Mouse (Mus musculus): ENCODE data around the gene Ikbkg.
A peak's percentile ranks its signal among the peaks of the same experiment; 100 is the strongest.
"Not testable (repeated sequence)": the region's sequence is repeated elsewhere in the genome, so short reads cannot be mapped to it uniquely, and the experiment has no call there.

Ikbkg gene

DNA sequence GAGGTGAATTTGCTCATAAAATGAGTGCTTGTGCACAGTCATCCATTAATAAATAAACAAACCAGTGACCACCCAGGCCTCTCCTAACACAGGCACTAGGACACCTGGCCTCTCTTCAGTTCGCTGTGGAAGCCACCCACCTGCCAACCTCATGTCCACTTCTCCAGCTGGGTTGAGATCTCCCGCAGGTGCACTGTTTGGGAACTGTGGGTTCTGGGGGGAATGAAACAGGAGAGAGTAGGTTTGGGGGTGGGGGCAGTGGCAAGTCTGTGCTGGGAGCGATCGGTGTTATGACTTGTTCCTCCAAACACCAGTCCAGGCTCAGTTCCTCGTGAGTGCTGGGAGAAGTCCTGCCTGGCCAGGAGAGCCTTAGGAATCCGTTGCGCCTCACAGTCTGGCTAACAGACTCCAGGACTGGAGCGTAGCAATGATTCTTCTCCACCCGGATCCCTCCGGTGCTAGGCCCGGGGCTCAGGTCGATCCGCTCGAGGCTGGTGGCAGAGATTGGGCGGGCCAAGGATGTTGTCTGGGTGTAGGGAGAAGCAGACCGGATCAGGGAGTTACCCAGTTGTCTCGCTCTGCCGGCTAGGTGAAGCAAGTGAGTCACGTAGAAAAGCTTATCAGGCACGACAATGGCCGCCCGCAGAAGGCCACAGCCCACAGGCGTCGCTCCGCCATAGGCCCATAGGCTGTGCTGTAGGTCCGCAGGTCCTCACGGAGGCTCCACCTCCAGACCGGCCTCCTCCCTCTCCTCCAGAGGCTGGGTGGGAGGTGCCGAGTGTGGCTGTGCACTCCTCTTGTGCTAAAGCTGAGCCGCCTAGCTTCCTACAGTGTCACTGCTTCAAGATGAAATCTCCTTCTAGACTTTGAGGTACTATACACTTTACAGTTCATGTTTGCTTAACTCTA, at the start of gene Ikbkg, which contains the start of gene Fam3a:
Gene Ikbkg, plus strand, starts transcription at position 756 of the 909 bp plus-strand sequence.
Gene Fam3a, minus strand, starts transcription at position 738 of the 909 bp plus-strand sequence.
- Histone ChIP-seq H3K9me3 (ENCODE audit: low read length) (no peaks in the 10 kb centered on the region), H3K36me3 (ENCODE audit: insufficient read depth, low read length) (peaks cover 8% of the 10 kb centered on the region), H3K4me1 (replicated peaks; ENCODE audit: low read depth, low read length) (peaks cover 5% of the 10 kb centered on the region; the same call in 1 of the 2 replicates), H3K4me3 (replicated peaks; ENCODE audit: low read length) (peak within 1 kb of the TSS; percentile 83), H3K27me3 (ENCODE audit: insufficient read depth, low read length) (no peaks in the 10 kb centered on the region)
- TF ChIP-seq CTCF (conservative IDR thresholded peaks at IDR 0.05; ENCODE audit: low read length) (no peak), NANOG (IDR thresholded peaks at IDR 0.05; ENCODE audit: borderline replicate concordance, low read length) (no peak), POU5F1 (IDR thresholded peaks at IDR 0.05; ENCODE audit: borderline replicate concordance, low read length) (no peak)

DNA sequence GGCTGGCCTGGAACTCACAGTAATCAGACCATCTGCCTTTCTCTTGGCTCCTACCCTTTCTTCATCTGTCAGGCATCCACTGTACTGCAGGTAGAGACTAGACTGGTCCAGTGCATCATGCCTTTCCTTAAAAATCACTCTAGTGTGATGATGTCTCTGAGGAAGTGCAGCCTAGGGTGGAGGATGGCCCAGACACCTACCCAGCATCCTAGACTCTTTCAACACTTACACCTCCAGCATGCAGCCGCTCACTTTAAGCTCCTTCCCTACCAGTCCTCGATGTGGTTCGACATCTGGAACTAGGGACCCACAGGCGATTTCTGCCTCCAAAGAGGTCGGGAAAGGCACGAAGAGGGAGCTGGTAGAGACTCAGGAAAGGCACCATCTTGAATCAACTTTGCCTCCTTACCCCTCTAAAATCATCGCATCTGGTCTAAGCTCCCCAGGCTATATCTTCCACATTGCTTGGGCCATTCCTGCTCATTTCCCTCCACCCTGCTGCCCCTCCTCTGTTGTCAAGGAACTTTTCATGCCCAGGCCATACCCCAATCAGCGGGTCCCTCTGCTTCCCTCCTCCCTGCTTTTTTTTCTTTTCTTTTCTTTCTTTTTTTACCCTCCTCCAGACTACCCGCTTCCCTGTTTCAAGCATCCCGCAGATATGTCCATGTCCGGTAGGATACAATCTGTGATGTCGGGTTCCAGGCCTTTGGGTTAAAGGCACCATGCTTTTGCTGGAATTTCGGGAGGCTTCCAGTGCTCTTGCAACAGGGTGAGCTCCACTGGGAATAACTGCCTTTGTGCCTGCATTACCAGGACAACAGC, 40.2 kb upstream of the Ikbkg start:
- Histone ChIP-seq H3K4me3 (replicated peaks; ENCODE audit: low read length) (peak overlapping the region; percentile 84), H3K27me3 (ENCODE audit: insufficient read depth, low read length) (no peaks in the 10 kb centered on the region), H3K9me3 (ENCODE audit: low read length) (no peaks in the 10 kb centered on the region), H3K36me3 (ENCODE audit: insufficient read depth, low read length) (0 out of 2 replicates have a peak, but pooled peaks cover 8% of the 10 kb centered on the region), H3K4me1 (replicated peaks; ENCODE audit: low read depth, low read length) (no peaks in the 10 kb centered on the region)
- TF ChIP-seq NANOG (IDR thresholded peaks at IDR 0.05; ENCODE audit: borderline replicate concordance, low read length) (no peak), POU5F1 (IDR thresholded peaks at IDR 0.05; ENCODE audit: borderline replicate concordance, low read length) (no peak), CTCF (conservative IDR thresholded peaks at IDR 0.05; ENCODE audit: low read length) (no peak)

DNA sequence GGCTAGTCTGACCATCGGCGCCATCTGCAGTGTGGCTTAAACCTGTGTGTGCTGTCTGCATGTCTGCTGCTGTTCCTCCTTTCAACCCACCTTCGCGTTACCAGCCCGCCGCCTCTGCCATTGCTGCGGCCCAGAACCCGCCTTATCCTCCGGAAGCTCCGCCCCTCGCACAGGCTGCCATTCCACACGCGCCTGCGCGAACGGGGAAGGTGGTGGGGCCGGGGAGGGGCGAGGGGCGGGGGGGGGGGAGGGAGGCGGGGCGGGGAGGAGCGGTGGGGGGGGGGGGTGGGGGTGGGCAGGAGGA, 39.7 kb upstream of the Ikbkg start, which contains the start of gene Lage3:
Gene Lage3, minus strand, starts transcription at position 152 of the 304 bp plus-strand sequence.
- Histone ChIP-seq H3K4me1 (replicated peaks; ENCODE audit: low read depth, low read length) (no peaks in the 10 kb centered on the region), H3K9me3 (ENCODE audit: low read length) (no peaks in the 10 kb centered on the region), H3K27me3 (ENCODE audit: insufficient read depth, low read length) (no peaks in the 10 kb centered on the region), H3K4me3 (replicated peaks; ENCODE audit: low read length) (peak within 1 kb of the TSS; percentile 84), H3K36me3 (ENCODE audit: insufficient read depth, low read length) (0 out of 2 replicates have a peak, but pooled peaks cover 4% of the 10 kb centered on the region)
- no peak for TF ChIP-seq CTCF (conservative IDR thresholded peaks at IDR 0.05; ENCODE audit: low read length)
- TF ChIP-seq POU5F1 (IDR thresholded peaks at IDR 0.05; ENCODE audit: borderline replicate concordance, low read length): no peak
- TF ChIP-seq NANOG (IDR thresholded peaks at IDR 0.05; ENCODE audit: borderline replicate concordance, low read length): no peak

DNA sequence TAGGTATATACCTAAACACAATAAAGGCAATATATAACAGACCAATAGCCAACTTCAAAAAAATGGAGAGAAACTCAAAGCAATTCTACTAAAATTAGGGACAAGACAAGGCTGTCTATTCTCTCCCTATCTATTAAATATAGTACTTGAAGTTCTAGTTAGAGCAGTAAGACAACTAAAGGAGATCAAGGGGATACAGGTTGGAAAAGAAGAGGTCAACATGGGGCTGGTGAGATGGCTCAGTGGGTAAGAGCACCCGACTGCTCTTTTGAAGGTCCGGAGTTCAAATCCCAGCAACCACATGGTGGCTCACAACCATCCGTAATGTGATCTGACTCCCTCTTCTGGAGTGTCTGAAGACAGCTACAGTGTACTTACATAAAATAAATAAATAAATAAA, 36.0 kb upstream of the Ikbkg start:
- not testable (repeated sequence) for H3K36me3 ChIP-seq (ENCODE audit: insufficient read depth, low read length); H3K27me3 ChIP-seq (ENCODE audit: insufficient read depth, low read length); H3K4me1 ChIP-seq (replicated peaks; ENCODE audit: low read depth, low read length)

DNA sequence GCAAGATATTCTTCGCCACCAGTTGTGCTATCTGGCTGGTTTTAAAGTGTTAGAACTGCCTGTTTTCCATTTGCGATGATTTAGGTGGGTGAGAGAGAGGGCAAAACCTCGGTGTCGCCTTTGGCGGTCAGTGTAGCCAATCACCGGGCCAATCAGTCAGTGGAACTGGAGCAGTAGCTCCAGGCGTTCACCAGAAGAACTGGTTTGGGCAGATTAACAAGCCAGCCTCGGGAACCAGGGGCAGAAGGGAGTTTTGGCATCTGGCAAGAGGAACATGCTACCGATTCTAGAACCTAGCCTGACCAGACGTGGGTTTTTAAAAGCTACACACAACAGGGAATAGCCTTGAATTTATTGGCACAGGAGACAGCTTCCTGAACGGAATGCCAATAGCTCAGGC, 33.9 kb upstream of the Ikbkg start:
- H3K36me3 ChIP-seq (ENCODE audit: insufficient read depth, low read length): no peaks in the 10 kb centered on the region
- no peaks in the 10 kb centered on the region for H3K27me3 ChIP-seq (ENCODE audit: insufficient read depth, low read length)
- H3K9me3 ChIP-seq (ENCODE audit: low read length): no peaks in the 10 kb centered on the region
- no peak for TF ChIP-seq CTCF (conservative IDR thresholded peaks at IDR 0.05; ENCODE audit: low read length)
- TF ChIP-seq NANOG (IDR thresholded peaks at IDR 0.05; ENCODE audit: borderline replicate concordance, low read length): no peak
- TF ChIP-seq POU5F1 (IDR thresholded peaks at IDR 0.05; ENCODE audit: borderline replicate concordance, low read length): no peak
- no peak overlapping the region for H3K4me3 ChIP-seq (replicated peaks; ENCODE audit: low read length)
- no peaks in the 10 kb centered on the region; the same call in 1 of the 2 replicates for H3K4me1 ChIP-seq (replicated peaks; ENCODE audit: low read depth, low read length)

More for the DNA sequence above, 36.0 kb upstream of the Ikbkg start:
- not testable (repeated sequence) for H3K9me3 ChIP-seq (ENCODE audit: low read length); H3K4me3 ChIP-seq (replicated peaks; ENCODE audit: low read length)

DNA sequence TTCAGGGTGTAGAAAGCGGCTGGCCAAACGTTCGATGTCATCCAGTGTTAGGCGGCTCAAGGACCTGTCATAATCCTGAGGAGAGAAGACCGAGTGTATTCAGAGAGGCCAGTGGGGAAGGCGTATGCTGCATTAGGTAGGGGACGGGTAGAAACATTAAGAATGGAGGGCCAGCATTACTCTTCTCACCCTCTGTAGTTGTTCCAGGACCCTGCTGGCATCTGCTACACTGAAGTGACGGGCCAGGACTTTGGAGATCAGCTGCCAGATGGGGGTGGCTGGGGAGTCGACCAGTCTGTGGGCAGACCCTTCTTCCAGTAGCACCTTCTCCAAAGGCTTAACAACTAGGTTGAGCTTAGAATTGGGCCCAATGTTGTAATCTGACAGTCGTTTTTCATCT, 25.6 kb upstream of the Ikbkg start:
- no peak for TF ChIP-seq POU5F1 (IDR thresholded peaks at IDR 0.05; ENCODE audit: borderline replicate concordance, low read length)
- TF ChIP-seq NANOG (IDR thresholded peaks at IDR 0.05; ENCODE audit: borderline replicate concordance, low read length): no peak
- no peak for TF ChIP-seq CTCF (conservative IDR thresholded peaks at IDR 0.05; ENCODE audit: low read length)
- peaks cover 27% of the 10 kb centered on the region for H3K4me1 ChIP-seq (replicated peaks; ENCODE audit: low read depth, low read length)
- H3K36me3 ChIP-seq (ENCODE audit: insufficient read depth, low read length): peaks cover 33% of the 10 kb centered on the region
- H3K9me3 ChIP-seq (ENCODE audit: low read length): no peaks in the 10 kb centered on the region
- H3K4me3 ChIP-seq (replicated peaks; ENCODE audit: low read length): peak overlapping the region; percentile 81
- H3K27me3 ChIP-seq (ENCODE audit: insufficient read depth, low read length): no peaks in the 10 kb centered on the region

DNA sequence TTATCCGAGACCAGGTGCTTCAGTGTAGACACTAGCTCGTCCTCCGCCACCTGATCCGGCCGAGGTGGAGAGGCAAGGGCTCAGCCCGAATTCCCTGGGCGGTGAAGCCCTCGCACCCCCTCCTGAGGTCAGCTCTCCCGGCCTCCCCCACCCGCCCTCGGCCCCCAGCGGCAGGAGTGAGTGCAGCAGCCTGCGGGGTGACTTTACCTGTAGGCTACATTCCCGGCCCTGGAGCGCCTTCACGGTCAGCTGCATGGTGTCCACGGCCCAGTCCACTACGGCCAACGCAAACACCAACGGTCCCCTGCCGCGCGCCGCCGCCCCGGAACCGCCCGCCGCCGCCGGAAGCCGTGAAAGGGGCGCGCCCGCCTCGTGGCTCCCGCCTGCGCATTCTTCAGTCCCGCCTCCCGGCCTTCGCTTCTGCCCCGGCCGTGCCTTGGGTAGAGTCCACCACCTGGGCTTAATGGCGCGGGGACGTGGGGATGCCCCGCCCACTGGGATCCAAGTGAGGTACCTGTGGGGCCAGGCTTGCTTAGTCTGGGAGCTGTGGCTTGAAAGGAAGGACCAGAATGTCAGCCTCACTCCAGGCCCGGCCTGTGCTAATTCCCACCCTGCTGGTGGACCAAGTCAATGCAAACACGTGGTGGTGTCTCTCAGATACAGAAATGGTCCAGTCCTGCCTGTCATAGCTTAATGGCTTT, 24.7 kb upstream of the Ikbkg start:
- Histone ChIP-seq H3K9me3 (ENCODE audit: low read length) (no peaks in the 10 kb centered on the region), H3K4me3 (replicated peaks; ENCODE audit: low read length) (peak overlapping the region; percentile 81), H3K27me3 (ENCODE audit: insufficient read depth, low read length) (no peaks in the 10 kb centered on the region), H3K36me3 (ENCODE audit: insufficient read depth, low read length) (peaks cover 33% of the 10 kb centered on the region), H3K4me1 (replicated peaks; ENCODE audit: low read depth, low read length) (peaks cover 29% of the 10 kb centered on the region)
- no peak for TF ChIP-seq POU5F1 (IDR thresholded peaks at IDR 0.05; ENCODE audit: borderline replicate concordance, low read length)
- TF ChIP-seq NANOG (IDR thresholded peaks at IDR 0.05; ENCODE audit: borderline replicate concordance, low read length): no peak
- TF ChIP-seq CTCF (conservative IDR thresholded peaks at IDR 0.05; ENCODE audit: low read length): no peak

Data from E14TG2a.4 (cell line).